Mouse (Mus musculus): Measurements from ENCODE around the gene Arid5b.
"Not testable (repeated sequence)": the region's sequence is repeated elsewhere in the genome, so short reads cannot be mapped to it uniquely, and the experiment has no call there.

Arid5b gene

DNA sequence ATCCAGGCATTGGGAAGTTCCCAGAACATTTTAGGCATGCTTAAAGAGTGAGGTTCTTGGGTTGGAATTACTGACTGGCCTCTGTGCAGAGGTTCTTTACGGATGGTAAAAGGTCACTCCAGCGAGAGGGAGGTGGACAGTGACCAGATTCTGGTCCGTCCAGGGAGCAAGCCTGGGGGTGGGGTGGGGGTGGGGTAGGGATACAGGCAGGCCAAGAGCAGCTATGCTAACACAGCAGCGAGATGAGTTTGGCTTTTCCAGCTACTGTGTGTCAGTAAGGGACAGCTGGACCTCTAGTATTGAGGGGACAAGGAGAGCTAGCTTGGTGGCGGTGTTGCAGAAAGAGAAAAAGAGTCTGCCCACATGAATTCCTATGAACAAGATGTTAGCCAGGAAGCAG lies 167.9 kb downstream of the Arid5b start:
- DNase-seq (ENCODE audit: extremely low spot score): no peak

DNA sequence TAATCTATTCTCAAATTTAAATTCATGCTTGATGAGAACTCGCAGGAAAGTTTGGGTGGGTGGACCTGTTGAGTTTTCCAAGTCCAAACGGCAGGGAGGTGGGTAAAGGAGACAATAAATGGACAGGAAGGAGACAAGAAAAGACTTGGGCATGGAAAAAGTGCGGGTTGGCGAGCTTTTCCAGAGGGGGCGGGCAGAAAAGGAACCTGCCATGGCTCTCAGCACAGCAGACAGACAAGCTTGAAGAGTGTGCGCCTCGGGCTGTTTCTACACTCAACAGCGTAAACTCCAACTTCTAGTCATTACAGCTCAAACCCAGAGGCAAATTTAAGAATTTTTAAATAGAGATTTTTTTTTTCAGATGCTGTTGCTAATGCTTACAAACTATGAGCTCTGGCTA lies 168.4 kb downstream of the Arid5b start:
- no peak for DNase-seq (ENCODE audit: extremely low spot score)

DNA sequence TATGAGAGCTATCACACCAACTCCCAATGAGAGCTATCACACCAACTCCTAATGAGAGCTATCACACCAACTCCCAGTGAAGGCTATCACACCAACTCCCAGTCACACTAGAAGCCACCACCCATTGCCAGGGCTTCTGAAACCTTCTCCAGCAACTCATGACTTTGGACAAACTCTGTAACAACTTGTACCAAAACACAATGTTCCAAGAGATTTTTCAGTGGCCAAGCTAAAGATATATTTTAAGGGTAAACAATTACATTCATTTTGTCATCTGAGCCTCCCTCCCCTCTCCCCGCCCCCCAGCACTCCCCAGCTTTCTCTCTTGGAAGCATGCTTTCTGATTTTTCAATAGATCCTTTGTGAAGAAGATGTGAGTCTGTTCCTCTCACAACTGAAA lies 168.9 kb downstream of the Arid5b start:
- DNase-seq (ENCODE audit: extremely low spot score): no peak

DNA sequence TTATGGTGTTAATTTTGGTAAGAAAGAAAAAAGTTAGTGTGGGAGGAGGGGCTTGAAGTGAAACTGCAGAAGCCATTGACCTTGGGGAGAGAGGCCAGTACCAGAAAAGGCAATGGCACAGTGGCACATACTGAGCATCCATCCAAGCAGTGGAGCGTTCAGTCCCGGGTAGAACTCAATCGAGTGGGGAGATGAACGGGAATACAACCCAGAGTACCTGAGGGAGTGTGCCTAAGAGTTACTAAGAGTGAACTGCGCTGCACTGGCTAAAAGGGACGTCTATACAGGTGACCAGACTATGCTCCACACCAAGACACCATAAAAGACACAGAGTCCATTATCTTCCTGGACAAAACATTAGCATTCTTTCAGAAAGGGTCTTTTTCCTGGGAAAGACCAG lies 170.8 kb downstream of the Arid5b start:
- no peak for DNase-seq (ENCODE audit: extremely low spot score)

DNA sequence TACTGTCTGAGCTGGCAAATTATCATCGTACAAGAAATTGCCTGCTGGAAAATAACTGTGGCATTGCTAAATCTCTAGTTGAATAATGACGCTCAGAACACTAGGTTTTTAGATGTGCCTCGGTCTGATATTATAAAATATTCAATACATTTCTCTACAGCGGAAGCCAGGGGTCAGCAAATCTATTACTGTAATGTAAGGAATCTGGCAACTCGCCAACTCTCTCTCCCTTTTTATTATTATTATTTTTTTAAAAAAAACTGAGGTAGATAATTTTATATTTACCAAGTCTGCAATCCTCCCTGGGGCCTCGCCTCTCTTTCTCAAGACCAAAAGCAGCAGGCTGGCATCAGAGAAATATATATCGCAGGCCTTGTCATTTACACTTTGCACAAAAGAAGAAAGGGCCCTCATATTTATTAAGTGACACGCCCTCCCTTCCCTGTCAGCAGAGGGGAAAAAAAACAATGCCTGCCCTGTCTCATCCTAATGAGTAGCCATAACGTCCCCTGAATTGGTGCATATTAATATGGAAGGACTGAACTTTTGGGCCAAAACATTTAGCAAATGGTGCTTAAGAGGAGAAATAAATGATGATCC lies 172.1 kb downstream of the Arid5b start:
- DNase-seq (ENCODE audit: extremely low spot score): no peak

DNA sequence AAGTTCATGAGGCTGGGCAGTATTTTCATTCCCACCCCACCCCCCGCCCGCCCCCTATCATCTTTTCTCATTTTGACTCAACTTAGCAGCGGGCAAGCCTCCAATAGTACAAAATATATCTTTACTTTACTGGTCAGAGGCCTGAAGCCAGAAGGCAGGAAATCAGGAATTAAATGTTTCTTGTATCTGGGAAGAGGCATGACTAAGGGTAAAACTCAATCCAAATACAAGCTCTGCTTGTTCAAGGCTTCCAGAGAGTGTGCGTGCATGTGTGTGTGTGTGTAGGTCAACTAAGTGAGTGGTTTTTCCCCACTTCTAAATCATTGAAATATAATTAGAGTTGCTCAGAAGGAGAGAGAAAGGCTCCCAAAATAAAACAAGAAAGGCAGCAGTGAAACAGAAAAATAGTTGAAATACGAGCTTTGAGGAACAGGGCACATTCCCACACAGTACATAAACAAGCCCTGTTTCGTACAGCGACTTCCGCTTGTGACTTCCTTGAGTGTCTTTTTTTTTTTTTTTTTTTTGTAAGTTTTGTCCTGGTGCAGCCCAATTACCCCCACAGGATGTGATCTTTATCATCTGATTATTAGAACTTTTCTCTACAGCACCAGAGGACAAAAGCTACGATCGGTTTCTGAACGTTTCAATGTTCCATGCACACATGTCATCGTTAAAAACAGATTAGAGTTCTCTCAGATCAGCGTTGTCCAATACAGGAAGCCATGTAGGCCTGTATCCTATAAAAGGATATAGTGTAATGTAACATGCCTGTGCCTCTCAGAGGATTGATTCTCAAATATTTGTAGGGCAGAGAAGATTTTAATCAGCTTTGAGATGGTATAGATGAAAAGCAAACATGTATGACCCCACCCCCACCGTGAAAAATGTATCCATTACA lies 173.4 kb downstream of the Arid5b start:
- no peak for DNase-seq (ENCODE audit: extremely low spot score)

DNA sequence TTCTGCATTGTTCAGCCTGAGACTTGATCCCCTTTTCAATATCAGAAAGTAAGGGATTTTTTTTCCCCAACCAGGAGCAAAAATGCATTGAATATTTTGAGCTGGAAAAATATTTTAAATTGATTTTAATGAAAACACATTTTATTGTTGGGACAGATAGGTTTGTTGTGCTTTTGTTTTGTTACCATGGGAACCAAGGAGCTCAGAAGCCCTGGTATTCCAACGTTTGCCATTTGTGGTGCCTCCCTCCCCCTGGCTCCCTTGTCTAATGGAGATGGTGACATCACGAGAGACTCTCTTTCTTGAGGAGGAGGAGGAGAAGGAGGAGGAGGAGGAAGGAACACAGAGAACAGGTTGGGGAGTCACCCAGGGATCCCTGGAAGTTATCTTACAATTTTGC lies 174.1 kb downstream of the Arid5b start:
- DNase-seq (ENCODE audit: extremely low spot score): no peak

DNA sequence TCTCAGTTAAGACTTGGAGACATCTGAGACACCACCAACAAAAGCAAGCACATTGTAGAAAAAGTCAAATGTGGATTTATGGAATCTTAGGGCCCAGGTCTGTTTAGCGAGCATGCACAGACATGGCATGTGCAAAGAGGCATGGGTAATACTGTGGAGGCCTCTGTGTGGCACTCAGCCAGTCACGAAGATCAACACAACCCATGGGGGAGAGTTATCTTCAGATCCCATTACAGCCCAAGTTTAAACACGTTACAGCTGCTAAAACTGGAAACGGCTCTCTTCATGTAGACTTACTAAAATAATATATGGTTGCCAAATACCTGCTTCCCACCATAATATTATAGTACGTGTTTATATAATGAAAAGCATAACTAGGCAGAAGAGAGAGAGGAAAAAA lies 174.6 kb downstream of the Arid5b start:
- no peak for DNase-seq (ENCODE audit: extremely low spot score)

DNA sequence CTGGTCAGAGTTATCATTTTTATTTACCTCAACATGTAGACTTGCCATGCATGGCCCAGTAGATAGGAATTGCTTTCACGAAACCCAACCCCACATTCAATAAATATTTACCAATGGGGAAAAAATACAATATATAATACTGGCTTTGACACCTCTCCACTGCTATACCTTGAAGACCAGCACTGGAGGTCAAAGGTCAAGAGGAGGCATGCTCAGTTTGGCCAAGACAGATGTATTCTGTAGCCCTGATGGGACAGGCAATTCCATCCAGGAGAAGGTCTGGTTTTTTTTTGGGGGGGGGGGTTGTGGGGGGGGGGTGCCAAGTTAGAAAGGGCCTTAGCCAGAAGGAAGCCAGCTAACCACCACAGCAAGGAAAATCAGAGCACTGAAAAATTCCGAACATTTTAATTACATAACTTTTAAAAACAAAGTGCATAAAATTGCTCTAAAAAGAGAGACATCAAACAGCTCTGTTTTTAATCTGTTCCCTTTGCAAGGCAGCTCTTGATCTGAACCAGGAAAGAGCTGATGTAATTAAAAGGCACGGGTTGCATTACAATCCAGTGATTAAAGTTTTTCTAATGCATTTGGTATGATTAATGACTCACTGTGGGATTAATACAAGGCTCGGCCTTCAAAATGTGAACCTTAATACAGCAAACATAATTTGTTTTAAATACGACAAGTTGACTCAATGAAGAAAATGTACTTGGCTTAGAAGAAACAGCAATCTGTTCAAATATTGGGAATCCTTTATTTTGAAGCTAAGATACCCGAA lies 175.3 kb downstream of the Arid5b start:
- no peak for DNase-seq (ENCODE audit: extremely low spot score)

DNA sequence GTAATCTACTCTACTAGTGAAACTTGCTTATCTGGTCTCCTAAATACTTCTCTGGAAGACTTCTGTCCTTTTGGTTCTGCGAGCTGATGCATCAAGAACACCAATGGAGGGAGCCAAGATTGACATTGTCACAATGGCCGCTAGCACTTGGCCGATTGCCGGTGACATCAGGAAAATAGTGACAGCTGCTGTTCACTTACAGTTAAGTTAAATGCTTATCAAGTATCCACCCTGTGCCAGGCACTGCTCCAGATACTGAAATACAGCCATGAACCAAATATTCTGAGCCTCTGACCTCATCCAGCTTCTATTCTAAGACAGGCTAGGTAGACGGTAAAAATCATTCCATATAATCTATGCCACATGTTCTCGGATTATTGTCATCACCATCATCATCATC lies 176.0 kb downstream of the Arid5b start:
- no peak for DNase-seq (ENCODE audit: extremely low spot score)

DNA sequence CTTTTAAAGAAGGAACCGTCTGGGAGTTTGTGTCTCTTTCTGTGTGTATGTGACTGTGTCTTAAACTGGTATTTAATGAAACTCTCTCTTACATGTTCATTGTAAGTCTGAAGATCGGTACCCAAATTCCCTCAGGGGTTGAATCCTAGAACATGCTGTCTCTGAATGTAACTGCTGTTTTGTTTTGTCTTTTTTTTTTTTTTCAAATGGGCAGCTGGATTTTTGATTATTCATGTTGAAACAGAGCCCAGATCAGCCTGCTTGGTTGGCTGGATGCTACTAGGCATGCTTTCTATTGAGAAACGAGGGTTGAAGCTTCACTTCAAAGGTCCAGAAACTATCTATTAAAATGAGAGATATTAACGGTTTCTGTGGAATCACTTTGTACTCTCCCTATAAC lies 177.3 kb downstream of the Arid5b start:
- DNase-seq (ENCODE audit: extremely low spot score): no peak

DNA sequence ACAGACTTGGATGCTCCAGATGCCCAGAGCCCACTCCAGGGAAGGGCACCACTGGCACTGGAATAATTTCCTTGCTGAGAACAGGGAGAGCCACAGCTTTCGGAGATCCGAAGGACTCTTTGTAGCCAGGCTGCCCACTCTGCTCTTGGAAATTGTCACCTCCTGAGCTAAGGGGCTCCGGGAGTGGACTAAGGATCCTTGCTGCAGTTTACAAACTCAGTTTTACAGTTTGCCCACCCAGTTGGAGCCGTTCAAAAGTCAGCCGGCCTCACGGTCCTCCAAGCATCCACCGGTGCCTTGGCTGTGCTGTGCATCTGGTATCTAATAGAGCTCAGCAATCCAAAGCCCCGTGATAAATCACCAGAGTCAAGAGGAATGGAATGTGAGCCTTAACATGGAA lies 178.0 kb downstream of the Arid5b start:
- DNase-seq (ENCODE audit: extremely low spot score): no peak

DNA sequence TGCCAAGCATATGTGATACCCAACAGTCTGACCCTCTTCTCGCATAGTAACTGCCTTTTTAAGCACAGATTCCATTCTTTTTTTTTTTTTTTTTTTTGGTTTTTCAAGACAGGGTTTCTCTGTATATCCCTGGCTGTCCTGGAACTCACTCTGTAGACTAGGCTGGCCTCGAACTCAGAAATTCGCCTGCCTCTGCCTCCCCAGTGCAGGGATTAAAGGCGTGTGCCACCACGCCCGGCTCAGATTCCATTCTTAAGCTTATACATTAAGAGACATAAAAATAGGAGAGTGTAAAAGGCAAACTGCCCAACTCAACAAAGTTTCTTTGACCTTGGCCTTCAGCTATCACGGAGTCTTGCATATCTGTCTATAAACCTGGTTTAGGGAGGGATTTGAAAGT lies 178.7 kb downstream of the Arid5b start:
- DNase-seq (ENCODE audit: extremely low spot score): not testable (repeated sequence)

DNA sequence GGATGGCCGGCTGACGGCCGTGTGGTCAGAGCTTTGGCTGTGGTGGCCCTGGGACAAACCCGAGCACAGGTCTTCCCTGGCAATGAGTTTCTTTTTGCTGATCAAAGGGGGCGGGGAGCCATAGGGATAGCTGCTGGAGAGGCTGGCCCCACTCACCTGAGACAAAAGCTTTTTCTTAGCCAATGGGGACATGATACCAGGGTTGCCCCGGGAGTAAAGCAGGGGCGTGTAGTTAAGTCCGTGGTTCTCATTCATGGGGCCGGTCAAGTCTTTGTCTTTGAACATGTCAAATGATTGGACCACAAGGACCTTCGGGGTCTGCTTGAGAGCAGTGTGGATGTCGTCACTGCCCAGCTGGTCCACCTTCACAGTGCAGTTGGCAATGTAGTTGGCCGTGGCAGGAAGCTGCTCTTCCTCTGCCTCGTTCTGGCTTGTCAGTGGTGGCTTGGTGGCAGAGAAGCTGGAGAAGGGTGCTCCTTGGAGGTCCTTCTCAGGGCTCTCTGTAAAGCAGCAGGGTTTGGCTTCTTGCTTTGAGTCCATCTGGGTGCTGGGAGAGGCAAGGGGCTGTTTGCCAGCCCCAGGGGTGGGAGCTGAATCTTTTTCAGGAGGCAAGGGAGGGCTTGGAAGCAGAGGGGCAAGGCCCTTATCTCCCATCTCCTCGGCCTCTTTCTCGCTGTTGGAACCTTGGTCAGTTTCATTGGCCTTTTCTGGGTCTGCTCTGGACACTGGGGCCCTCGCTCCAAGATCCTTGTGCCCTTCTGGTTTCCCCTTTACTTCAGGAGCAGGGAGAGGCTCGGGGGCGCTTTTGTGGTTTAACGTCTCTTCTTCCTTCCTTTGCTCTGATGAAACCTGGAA lies 180.5 kb downstream of the Arid5b start:
- DNase-seq (ENCODE audit: extremely low spot score): no peak

DNA sequence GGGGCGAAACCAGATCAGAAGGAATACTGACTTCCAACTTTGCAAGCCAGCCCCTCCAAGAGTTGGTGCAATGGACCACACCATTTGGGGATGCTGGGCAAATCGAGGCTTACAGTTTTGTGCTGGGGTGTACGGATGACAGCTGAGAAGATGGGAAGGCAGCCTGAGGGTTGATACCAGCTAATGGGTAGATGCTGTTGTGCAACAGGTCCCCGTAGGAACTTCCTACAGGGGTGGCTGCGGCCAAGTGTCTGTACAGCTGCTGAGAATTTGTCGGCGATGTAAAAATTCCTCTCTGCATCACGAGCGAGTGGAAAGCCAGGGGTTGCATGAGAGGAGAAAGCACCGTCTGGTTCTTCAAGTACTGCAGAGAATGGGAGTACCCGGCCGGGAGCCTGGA lies 182.1 kb downstream of the Arid5b start:
- DNase-seq (ENCODE audit: extremely low spot score): no peak

DNA sequence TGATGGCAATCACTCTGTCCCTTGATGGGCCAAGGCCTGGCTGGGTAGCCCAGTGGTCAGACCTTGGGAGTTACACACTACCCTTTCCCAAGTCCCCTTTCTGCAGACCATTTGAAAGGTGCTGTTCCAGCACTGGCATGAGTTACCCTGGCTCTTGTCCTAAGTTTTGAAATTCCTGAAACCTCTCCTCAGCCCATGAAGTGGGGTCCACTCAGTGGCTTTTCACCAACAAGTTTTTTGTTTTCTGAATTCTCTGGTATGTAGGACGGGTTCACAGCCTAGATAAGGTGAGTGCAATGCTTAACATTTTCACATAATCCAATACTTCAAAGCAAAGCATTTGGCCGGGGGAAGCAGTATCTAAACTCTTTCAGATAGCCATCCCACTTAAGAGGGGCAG lies 183.4 kb downstream of the Arid5b start:
- no peak for DNase-seq (ENCODE audit: extremely low spot score)

DNA sequence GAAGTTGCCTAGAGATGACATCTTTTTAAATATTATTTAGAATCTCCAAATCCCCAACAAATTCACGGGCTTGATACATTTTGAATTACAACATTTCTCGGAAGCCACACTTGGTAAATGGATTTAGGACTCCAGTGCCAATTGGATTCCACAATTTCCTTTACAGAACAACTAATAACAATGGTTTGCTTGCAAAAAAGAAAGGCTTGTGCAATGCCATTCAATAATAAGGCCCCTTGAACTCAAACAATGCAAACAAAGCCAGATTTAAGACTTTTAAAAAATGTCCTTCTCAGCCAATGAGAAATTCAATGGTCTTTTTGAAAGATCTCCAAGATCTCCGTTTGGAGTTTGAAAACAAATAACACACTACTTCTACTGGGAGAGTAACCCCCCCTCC lies 185.0 kb downstream of the Arid5b start:
- DNase-seq (ENCODE audit: extremely low spot score): no peak

DNA sequence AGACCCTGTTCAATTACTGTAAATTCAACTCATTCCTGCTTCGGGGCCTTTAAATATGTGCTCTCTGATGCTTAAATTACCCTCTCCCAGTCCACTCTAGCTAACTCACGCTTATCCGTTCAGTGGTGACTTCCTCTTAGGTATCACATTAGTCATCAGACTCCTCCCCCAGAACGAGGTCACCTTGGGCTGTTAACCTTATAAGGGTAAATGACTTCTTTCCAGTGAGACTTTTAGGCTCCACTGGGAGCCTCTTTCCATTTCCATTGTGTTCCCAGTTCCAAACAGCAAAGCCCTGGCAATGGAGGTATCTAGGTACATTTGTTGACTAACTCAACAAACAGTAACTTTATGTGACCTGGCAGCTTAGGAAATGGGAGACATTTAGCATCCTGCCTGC lies 186.7 kb downstream of the Arid5b start:
- no peak for DNase-seq (ENCODE audit: extremely low spot score)

DNA sequence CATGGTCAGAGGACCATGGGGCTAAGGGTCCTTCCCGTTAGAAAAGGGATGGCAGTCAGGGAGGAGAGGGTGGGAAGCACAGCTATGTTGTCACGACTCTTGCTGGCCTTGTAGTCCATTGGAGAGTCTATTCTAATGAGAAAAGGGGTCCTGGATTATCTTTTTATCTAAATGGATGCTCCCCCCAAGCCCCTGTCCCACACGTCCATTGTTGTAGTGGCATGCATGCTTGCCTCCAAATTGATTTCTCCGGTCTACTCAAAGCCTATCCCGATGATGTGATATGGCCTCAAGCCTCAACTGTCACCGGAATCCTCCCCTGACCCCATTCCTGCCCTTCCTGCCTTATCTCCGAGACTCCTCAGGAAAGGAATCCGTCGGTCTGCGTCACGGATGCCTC lies 187.5 kb downstream of the Arid5b start:
- no peak for DNase-seq (ENCODE audit: extremely low spot score)

DNA sequence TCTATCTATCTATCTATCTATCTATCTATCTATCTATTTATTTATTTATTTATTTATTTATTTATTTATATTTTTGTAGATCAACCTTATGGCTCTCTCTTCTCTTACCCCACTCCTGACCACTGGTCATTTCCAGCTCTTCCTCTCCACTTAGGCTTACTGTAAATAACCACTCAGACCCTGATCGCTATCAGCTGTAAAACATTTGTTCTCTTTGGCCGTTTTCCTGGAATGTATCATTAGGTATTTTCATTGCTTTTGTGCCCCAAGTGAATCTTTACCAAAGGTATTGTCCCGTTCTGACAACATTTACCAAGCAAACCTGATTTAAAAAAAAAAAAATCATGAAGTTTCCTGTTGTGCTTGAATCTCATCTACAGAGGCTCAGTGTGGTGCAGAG lies 188.0 kb downstream of the Arid5b start:
- no peak for DNase-seq (ENCODE audit: extremely low spot score)

DNA sequence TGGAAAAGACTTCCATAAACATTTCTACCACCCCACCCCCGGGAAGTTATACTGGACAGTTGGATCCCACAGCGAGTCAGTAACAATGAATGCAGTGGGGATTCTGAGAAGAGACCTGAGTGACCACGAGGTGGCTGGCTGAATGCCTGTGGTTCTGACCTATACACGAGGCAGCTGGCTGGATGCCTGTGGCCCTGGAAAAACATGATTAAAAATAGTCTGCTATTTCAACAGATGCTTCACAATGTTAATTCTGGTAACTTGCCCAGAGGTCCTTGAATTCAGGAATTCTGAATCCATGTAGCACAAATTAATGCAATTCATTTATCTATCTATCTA lies 188.4 kb downstream of the Arid5b start:
- no peak for DNase-seq (ENCODE audit: extremely low spot score)
